Mouse (Mus musculus): ENCODE results near the gene Rasgef1a. TPM values are rescaled to one million over a fixed set of nuclear protein-coding genes. Genes with fewer than 3 reads are reported as not detected.

The Rasgef1a gene
- total and polyA plus RNA-seq, 3 experiments: 0.04 to 0.19 TPM; not detected in 1

DNA sequence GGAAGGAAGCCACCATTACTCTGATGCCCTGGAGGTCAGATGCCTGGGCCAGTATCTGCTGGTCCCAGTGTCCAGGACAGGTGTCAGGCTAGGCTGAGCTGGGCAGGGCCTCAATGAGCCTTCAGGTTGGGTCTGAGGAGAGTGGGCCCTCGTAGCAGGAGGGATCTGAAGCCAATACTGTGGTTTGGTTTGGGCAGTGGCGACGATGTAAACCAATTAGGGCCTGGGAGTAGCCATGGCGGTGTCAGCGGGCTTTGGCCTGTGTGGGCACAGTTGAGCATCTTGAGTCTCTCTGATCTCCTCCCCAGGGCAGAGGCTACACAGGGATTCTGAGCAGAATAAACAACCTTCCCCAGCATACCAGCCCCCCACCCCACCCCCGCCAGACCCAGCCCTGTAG is 72.4 kb downstream of the Rasgef1a start:
- Histone ChIP-seq H3K4me3 (ENCODE audit: control insufficient read depth in 1 of 2, insufficient read depth in 1 of 2, low read depth in 2 of 2, low read length in 2 of 2) (no peak overlapping the region), H3K9me3 (replicated peaks; ENCODE audit: insufficient read depth, low read length) (no peaks in the 10 kb centered on the region), H3K4me1 (ENCODE audit: control insufficient read depth in 1 of 2, insufficient read depth in 2 of 2, low read length in 2 of 2) (no peaks in the 10 kb centered on the region), H3K27ac (ENCODE audit: control insufficient read depth, low read depth, low read length) (no peak overlapping the region), H3K9ac (ENCODE audit: control insufficient read depth, low read depth, low read length, poor library complexity, severe bottlenecking) (no peak overlapping the region), H3K79me2 (ENCODE audit: control insufficient read depth, insufficient read depth, low read length, poor library complexity) (no peaks in the 10 kb centered on the region), H3K27me3 (ENCODE audit: control insufficient read depth in 1 of 2, insufficient read depth in 2 of 2, low read length in 2 of 2) (no peaks in the 10 kb centered on the region), H3K36me3 (ENCODE audit: control insufficient read depth in 1 of 2, insufficient read depth in 2 of 2, low read length in 2 of 2) (no peaks in the 10 kb centered on the region)
- no peak for DNase-seq (ENCODE audit: low read depth, low spot score)
- TF ChIP-seq CTCF (IDR thresholded peaks at IDR 0.05 in 2 of 3, conservative IDR thresholded peaks at IDR 0.05 in 1 of 3; ENCODE audit: control insufficient read depth in 1 of 3, insufficient read depth in 1 of 3, low read depth in 2 of 3, low read length in 3 of 3, poor library complexity in 1 of 3, severe bottlenecking in 1 of 3) (no peak), ZNF384 (IDR thresholded peaks at IDR 0.05; ENCODE audit: low read depth, low read length) (no peak), POLR2AphosphoS2 (IDR thresholded peaks at IDR 0.05; ENCODE audit: low read length) (no peak), RCOR1 (IDR thresholded peaks at IDR 0.05; ENCODE audit: low read depth, low read length) (no peak), EP300 (IDR thresholded peaks at IDR 0.05; ENCODE audit: low read depth in 1 of 2, low read length in 2 of 2) (no peak), KAT2A (conservative IDR thresholded peaks at IDR 0.05; ENCODE audit: low read depth, low read length) (no peak), TBP (IDR thresholded peaks at IDR 0.05; ENCODE audit: low read depth, low read length) (no peak), MYB (IDR thresholded peaks at IDR 0.05; ENCODE audit: low read depth, low read length) (no peak), NELFE (IDR thresholded peaks at IDR 0.05; ENCODE audit: low read depth, low read length) (no peak)

DNA sequence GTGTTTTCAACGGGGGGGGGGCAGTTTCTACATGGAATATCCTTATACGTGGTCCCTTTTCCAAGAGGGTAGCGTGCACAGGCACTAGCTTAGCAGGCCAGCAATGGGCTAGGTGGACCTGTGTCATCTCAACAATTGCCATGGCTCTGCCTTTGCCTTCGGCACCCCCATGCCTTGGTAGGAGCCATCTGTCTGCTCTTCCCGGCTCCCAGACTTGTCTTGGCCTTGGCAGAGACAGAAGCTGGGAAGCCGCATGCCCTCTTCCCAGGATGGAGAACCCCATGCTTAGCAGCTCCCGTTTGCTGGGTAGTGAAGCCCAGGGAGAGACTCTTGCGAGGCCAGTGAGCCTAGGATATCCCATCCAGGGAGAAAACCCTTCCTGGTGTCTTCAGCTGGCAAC is 73.4 kb downstream of the Rasgef1a start:
- H3K27me3 ChIP-seq (ENCODE audit: control insufficient read depth in 1 of 2, insufficient read depth in 2 of 2, low read length in 2 of 2): no peaks in the 10 kb centered on the region
- H3K79me2 ChIP-seq (ENCODE audit: control insufficient read depth, insufficient read depth, low read length, poor library complexity): no peaks in the 10 kb centered on the region
- no peak overlapping the region for H3K9ac ChIP-seq (ENCODE audit: control insufficient read depth, low read depth, low read length, poor library complexity, severe bottlenecking)
- DNase-seq (ENCODE audit: low read depth, low spot score): no peak
- H3K27ac ChIP-seq (ENCODE audit: control insufficient read depth, low read depth, low read length): no peak overlapping the region
- H3K4me1 ChIP-seq (ENCODE audit: control insufficient read depth in 1 of 2, insufficient read depth in 2 of 2, low read length in 2 of 2): no peaks in the 10 kb centered on the region
- TF ChIP-seq BHLHE40 (IDR thresholded peaks at IDR 0.05; ENCODE audit: borderline replicate concordance, low read depth, low read length): no peak
- no peak for TF ChIP-seq RAD21 (IDR thresholded peaks at IDR 0.05; ENCODE audit: low read depth, low read length)
- no peak for TF ChIP-seq KAT2A (conservative IDR thresholded peaks at IDR 0.05; ENCODE audit: low read depth, low read length)
- no peak for TF ChIP-seq SMC3 (IDR thresholded peaks at IDR 0.05; ENCODE audit: low read depth, low read length)
- no peak for TF ChIP-seq MXI1 (IDR thresholded peaks at IDR 0.05; ENCODE audit: low read depth, low read length)
- no peak for TF ChIP-seq MEF2A (IDR thresholded peaks at IDR 0.05; ENCODE audit: extremely low read depth, insufficient replicate concordance, low read depth, low read length, poor library complexity, severe bottlenecking)
- no peak for TF ChIP-seq USF2 (IDR thresholded peaks at IDR 0.05; ENCODE audit: borderline replicate concordance in 1 of 2, insufficient read depth in 1 of 2, low read depth in 1 of 2, low read length in 2 of 2)
- TF ChIP-seq ZKSCAN1 (IDR thresholded peaks at IDR 0.05; ENCODE audit: low read depth, low read length): no peak
- no peak for TF ChIP-seq MYC (IDR thresholded peaks at IDR 0.05; ENCODE audit: low read depth, low read length)
- no peak for TF ChIP-seq CTCF (IDR thresholded peaks at IDR 0.05 in 2 of 3, conservative IDR thresholded peaks at IDR 0.05 in 1 of 3; ENCODE audit: control insufficient read depth in 1 of 3, insufficient read depth in 1 of 3, low read depth in 2 of 3, low read length in 3 of 3, poor library complexity in 1 of 3, severe bottlenecking in 1 of 3)
- no peak for TF ChIP-seq ZC3H11A (IDR thresholded peaks at IDR 0.05; ENCODE audit: low read depth, low read length)
- TF ChIP-seq EP300 (IDR thresholded peaks at IDR 0.05; ENCODE audit: low read depth in 1 of 2, low read length in 2 of 2): no peak
- TF ChIP-seq HCFC1 (IDR thresholded peaks at IDR 0.05; ENCODE audit: low read depth, low read length): no peak
- H3K4me3 ChIP-seq (ENCODE audit: control insufficient read depth in 1 of 2, insufficient read depth in 1 of 2, low read depth in 2 of 2, low read length in 2 of 2): no peak overlapping the region
- H3K9me3 ChIP-seq (replicated peaks; ENCODE audit: insufficient read depth, low read length): no peaks in the 10 kb centered on the region
- no peaks in the 10 kb centered on the region for H3K36me3 ChIP-seq (ENCODE audit: control insufficient read depth in 1 of 2, insufficient read depth in 2 of 2, low read length in 2 of 2)
